Mouse (Mus musculus) T-helper 1 cell (primary cell): ENCODE data around the gene Ctdnep1.

Experiments used
- in situ Hi-C: fragments of 300-600 bp; cut with MboI, MseI; formaldehyde crosslinking; loops from one replicate; pipeline ENCODE4 v1.15.1; 2025; ENCODE audit warnings: high pct_unique_total_duplicates

Ctdnep1 gene

DNA sequence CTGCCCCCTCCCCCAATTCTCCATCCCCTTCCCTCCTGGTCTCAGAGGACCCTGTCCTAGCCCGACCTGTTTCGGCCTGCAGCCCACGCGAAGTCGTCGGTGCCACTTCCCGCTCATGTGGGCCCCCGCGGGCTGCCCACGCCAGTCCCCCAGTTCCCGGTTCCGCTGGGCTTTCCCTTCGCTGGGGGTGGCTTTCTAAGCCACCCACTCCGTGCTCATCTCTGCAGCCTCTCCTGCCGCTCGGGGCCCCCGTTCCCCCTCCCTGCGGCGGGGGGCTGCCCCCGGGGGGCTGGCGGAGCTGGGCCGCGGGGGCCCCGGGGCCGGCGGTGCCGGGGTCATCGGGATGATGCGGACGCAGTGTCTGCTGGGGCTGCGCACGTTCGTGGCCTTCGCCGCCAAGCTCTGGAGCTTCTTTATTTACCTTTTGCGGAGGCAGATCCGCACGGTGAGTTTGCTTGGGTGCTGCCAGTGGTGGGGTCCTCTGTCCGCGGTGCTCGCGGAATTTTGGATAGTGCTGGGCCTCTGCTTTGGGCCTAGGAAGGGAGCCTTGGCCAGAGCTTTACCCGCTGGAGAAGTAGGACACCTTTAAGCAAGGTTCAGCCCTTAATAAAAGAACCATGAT is at the start of gene Ctdnep1:
Gene Ctdnep1 (plus strand): TSS at position 16 of the 622 bp plus-strand sequence.
- in situ Hi-C loops: loop anchor here (10.0 kb wide), 2 partner anchors 566 to 886 kb away; partner anchors contain the start of genes Kdm6b and Per1

DNA sequence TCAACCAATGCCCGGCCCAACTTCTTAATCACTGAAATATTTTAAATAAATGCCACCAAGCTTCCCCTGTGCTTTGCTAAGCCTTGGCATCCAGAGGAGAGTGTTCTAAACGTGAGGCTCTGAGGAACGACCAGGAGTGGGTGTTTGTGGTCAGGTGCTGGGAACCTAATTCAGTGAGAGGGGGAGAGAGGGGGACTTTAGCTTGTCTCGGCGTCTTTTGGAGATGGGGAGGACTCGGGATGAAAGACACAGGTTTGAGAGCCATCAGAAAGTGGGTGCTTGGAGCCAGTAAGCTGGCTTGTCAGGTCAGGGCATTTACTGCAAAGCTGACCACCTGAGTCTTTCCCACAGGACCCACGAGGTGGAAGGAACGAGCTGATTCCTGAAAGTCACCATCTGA is 49.2 kb upstream of the Ctdnep1 start:
- in situ Hi-C loops: no loop called here

DNA sequence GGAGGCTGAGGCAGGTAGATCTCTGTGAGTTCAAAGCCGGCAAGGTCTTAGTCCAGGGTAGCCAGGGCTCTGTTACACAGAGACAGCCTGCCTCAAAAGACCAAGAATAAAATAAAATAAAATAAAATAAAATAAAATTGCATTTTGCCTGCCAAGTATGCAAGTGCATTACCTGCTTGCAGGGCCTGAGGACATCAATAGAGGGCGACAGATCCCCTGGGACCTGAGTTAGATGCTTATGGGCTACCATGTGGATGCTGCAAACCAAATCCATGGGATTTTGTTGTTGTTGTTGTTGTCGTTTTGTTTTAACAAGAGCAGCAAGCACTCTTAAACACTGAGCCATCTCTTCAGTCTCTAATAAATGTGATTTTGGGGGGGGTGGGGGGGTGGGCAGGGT is 48.7 kb upstream of the Ctdnep1 start:
- in situ Hi-C loops: no loop called here

DNA sequence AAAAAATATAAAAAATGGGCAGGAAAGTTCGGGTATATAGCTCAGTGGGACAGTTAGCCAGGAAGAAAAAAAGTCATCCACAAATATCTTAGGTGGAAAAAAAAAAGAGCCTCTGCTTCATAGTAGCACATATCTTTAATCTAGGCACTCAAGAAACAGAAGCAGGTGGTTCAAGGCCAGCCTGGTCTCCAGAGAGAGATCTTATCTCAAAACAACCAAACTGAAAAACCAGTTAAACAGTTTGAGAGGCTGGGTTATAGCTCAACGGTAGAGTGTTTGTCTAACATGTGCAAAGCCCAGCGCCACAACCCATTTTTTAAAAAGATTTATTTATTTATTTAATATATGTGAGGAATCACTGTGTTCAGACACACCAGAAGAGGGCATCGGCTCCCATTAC is 47.9 kb upstream of the Ctdnep1 start:
- in situ Hi-C loops: no loop called here

DNA sequence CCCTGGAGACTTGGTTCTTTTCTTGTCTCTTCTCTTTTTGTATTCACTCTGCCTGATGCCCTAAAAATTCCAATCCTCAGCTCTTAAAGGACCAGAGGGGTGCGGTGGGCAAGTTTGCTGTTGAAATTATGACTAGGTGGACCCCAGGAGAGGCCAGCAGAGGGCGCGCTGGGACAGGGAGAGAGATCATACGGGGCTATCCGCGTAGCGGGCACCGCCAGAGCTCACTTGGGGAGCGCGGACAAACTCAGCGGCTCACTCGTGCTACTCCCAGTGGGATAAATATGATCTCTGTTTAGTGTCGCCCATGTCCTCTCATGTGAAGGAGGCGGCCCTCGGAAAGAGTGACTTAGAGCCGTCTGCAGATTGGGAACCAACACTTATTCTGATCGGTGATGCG is 46.8 kb upstream of the Ctdnep1 start:
- in situ Hi-C loops: no loop called here

DNA sequence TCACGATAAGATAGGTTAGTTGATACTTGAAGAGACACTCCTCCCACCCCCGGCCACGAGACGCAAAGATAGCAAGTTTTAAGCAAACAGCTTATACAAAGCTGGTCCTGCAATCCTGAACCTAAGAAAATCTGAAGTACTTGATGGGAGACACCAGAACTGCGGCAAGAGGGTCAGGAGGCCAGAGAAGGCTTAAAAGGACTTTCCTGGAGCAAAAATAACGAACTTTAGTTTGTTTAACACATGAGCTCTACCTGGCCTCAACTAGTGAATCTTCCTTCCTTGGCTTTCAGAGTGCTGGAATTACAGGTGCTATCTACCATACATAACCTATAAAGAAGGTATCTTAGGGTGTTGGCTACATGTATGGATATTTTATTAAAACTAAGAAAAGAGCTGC is 46.3 kb upstream of the Ctdnep1 start:
- in situ Hi-C loops: no loop called here

DNA sequence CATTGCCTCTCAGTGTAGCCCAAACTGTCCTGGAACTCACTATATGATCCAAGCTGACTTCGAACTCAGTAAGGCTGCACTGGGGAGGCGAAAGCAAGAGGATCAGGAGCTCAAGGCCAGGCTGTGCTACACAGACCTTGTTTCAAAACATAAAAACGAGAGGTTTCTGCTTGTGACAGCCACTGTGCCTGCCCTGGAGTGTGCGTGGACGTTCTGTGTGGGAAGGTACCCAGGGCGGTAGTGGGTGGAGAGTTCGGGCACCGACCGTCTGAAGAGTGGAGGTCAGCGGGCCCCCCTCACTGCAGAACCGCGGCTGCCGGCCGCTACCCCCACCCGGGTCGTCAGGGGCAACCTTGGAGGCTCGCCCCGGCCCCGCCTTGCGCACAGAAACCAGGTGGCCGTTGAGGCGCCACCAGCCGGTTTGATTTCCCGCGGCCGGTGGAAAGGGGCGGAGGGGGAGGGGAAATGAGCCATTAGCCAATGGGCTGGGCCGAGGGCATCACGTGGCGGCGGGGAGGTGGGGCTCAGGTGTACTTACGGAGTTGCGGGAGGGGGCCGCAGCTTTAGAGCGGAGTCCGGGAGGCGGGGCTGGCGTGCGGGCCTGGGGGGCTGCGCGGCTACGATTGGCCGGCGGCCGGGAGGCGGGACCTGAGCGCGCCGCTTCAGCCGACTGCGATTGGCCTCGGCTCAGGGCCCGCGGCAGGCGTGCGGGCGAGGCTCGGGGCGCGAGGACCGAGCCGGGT is 45.6 kb upstream of the Ctdnep1 start, which contains the start of gene Ybx2:
Gene Ybx2 (plus strand): TSS at position 660 of the 743 bp plus-strand sequence.
- in situ Hi-C loops: no loop called here

DNA sequence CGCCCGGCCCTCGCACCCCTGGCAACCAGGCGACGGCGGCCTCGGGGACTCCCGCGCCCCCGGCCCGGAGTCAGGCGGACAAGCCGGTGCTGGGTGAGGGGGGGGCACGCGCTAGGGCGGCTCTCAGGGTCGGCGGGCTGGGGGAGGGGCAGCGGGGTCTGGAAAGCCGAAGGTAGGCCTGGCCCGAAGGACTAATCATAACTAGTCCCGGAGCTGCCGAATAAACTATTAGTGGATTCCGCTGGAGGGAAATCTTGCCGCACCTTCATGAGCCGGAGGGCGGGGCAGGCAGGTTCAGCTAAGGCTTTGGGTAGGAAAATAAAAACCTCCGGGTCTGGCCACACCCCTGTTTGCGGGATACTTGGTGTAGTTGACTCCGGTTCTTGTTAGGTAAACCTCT is 44.8 kb upstream of the Ctdnep1 start:
- in situ Hi-C loops: no loop called here

DNA sequence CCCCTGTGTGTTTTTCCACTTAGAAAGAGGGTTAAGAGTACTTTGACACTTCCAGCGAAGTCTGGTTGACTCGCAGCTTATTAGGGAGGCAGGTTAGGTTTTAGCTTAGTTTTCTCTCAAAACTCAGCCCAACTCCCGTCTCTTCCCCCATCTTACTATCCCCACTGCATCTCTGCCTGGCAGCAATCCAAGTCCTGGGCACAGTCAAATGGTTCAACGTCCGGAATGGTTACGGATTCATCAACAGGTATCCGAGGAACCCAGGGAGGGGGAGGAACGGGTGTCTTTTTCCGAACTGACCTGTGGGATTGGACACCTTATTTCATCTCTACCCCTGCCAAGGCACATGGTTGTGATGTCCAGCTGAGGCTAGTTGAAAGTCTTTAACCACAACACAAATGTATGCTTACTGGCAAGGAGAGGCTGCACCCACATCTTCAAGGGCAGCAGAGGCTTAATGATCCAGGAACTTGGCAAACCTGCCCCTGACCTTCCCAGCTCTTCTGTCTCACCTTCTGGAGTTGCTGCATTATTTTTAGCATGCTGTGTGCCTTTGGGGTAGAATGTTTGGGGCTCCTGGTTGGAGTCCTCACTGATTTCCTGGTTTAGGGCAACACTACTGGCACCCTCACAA is 44.1 kb upstream of the Ctdnep1 start:
- in situ Hi-C loops: no loop called here

DNA sequence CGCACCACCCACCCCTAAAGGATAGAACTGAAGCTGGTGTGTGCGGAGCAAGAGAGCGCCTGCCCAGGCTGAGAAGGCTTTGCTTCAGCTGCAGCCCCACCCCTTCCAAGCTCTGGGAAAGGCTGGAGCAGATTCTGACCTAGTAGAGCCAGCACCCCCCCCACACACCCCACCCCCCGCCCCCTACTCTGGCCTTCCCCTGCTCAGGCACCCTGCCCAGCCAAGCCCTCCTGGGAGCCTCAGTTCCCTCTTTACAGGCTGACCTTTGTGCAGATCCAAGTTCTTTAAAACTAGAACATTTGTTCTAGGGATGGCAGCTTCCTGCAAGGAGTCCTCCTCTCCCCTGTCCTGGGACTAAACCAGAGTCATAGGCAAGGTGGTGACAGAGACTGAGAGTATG is 43.6 kb upstream of the Ctdnep1 start:
- in situ Hi-C loops: no loop called here

DNA sequence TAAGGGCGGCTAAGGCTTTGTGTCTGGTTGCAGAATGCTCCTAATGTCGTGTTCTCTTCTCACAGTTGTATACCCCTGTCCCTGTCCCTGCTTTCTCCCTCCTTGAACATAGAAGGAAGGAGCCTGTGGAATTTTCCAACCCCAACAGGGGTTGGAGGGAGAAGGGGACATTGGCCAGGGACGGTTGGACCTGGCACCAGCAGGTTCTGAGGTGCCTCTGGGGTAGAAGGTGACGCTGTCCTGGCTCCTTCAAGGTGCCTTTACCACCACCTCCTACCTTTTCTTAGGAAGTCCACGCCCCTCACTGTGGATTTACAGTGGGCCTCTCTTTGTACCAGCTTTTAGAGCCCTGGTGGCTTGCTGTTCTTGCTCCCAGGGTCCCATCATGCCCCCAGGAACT is 43.1 kb upstream of the Ctdnep1 start:
- in situ Hi-C loops: no loop called here

DNA sequence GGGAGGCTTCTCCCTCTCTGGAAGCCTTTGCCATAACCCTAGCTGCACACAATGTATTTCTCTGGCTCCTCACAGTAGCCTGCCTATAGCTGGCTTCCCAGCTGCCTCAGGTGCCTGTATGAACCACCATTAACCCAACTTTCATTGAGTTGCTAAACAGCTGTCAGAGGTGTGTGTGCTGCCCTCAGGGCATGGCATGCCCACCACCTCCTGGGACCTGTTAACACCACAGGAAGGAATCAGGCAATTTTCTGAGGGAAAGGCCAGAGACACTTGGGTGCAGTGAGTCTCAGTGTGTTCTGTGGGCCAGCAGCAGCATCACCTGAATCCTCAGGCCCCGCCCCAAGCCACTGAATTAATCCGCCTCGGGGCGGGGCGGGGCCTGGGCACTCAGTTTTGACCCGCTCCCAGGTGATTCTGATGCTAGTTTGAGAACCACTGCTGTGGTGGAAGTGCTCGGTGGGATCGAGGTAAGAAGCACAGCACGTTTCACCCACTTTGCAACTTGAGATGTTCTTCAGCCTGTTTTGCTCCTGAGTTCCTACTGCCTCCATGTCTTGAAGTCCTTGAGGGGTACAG is 42.5 kb upstream of the Ctdnep1 start:
- in situ Hi-C loops: no loop called here

DNA sequence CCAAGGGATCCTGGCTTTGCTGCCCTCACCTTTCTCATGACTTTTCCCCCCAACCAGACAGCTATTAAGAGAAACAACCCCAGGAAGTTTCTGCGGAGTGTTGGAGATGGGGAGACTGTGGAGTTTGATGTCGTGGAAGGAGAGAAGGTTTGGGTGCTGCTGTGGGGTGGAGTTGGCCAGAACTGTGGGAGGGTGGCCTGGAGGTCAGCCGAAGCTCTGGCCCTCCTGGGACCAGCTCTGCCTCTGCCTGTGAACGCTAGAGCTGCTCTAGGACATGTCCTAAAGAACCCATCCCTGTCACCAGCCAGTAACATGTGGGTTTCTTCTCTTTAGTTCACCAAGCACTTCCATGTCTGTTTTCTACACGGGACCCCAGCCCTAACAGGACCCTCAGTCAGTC is 41.8 kb upstream of the Ctdnep1 start:
- in situ Hi-C loops: no loop called here

DNA sequence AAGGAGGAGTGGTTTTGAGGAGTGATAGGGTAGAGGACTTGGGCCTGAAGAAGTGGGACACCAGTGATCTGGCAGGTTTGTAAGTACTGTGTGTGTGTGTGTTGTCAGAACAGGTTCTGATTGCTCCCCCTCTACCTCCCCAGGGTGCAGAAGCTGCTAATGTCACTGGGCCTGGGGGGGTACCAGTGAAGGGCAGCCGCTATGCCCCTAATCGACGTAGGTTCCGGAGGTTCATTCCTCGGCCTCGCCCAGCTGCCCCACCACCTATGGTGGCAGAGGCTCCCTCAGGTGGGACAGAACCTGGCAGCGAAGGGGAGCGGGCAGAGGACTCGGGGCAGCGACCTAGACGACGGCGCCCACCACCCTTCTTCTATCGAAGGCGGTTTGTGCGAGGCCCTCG is 41.2 kb upstream of the Ctdnep1 start:
- in situ Hi-C loops: no loop called here

DNA sequence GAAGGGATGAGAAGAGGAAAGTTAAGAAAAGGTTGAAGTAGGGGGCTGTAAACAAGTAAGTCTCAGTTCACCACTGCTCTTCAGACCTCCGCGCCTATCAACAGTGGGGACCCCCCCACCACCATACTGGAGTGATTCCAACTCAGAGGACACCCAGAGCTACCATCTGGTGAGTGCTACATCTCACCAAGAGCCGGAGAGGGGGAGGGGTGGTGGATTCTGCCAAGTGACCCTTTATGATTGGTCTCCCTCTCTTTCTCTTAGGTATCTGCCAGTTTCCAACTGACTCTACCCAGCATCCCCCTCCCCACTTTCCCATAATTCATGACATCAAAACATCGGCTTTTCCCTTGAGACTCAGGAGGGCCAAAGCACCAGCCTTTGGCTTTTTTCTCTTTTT is 40.0 kb upstream of the Ctdnep1 start:
- in situ Hi-C loops: no loop called here

DNA sequence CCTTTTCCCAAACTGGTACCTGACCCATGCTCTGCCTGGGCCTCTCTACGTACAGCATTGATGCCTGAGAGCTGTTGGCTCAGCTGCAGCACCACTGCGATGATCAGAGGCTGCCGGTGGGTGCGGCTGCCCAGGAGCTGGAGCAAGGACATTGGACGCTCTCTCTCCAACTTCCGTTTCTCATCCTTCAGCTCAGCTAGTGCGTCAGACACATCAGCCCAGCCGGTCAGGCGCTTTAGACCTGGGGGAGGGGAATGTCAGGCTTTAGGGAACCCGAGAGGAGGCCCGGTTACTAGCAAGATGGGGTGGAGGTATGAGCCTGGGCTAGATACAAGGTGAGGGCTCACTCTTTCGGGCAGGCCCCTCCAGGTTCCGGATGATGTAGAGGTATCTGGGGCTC is 35.7 kb upstream of the Ctdnep1 start:
- in situ Hi-C loops: no loop called here

DNA sequence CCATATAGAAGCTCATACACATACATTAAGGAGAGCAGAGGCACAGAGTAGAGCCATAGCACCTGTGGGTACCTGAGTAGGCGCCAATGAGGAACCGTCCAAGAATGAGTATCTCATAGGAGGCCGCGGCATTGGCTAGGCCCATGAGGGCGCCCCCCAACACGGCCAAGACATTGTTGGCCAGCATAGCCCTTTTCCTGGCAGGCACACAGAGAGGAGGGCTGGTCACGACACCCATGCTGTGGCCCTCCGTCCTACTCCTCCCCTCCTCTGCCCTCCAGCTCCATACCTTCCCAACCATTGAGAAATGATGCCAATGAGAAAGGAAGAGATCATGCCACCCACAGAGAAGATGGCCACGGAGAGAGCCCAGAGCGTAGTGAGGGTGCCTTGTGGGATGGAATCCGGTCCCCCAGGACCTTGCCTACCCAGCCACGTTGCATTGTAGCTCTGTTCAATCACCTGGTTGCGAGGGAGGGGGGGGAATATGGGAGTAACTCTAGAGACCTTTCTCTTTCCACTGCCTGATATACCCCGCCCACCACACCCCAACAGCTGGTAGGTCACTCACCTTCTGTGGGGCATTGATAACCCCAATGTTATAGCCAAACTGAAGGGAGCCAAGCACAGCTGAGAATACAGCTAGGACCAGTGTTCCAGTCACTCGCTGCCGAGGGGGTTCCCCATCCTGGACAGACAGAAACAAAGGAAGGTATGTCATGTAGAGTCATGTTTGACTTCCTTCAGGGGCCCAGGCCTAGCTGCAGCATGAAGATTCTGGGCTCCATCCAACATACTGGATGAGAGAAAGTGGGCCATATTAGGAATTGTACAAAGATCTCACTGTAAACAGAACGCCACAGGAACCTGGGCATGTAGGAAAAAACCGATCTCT is 34.7 kb upstream of the Ctdnep1 start:
- in situ Hi-C loops: no loop called here

DNA sequence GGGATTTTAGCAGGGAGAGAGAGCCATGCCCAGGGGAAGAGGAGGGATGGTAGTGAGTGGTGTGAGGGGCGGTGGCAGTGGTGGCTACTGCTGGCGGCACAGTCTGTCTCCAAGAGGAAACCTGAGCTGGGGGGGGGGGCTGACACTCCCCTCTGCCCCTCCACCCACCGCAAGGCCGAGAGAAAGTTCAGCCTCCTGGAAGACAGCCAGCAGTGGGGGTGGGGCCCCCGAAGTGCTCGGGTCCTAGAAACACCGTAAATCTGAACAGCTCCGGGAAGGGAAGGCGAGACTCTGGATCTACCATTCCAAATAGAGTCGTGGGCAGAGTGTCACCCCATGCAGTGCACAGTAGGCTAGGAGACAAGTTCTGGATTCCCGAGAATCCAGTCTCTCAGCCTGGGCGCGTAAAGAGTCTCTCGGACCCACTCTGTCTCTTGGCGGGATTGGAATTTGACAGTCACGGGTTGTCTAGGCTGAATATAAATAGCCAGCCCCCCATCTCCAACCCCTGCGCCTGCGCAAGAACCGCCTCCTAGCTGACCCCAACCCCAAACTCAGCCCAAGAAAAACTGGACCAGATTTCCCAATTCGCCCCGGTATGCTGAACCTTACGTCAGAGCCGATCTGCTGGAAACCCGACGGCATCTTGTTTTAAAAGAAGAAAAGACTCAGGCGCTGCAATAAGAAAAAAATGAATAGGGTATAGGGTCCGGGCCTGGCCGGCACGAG is 33.5 kb upstream of the Ctdnep1 start:
- in situ Hi-C loops: no loop called here

DNA sequence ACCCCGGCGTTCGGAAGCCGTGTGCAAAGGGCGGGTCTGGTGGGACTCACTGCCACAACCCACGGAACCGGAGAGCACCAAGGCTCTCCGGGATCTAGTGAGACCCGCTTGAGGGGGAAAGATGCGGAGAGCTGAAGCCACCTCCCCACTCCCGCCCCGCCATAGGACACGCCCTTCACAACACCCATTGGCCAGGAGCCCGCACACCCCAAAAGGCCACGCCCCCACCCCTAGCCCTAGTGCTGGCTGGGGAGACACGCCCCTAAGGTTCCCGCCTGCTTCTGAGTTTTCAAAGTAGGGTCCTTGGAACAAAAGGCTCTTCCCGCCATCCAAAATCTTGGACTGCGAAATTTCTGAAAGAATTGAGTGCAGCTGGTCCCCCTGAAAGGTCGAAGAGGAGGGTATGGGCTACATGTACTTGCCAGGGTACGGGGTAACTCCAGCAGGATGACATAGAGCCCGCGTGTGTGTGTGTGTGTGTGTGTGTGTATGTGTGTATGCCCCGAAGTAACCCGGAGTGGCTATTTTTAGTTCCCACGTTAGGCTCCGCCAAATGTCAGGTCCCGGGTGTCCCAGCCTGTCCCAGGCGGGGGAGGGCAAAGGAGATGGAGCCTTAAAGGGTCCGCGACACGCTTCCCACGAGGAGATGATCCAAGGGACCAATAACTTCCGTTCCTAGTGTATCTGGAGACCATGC is 32.7 kb upstream of the Ctdnep1 start, which contains the start of gene Slc2a4:
Gene Slc2a4 (minus strand): TSS at position 123 of the 697 bp plus-strand sequence.
- in situ Hi-C loops: no loop called here

DNA sequence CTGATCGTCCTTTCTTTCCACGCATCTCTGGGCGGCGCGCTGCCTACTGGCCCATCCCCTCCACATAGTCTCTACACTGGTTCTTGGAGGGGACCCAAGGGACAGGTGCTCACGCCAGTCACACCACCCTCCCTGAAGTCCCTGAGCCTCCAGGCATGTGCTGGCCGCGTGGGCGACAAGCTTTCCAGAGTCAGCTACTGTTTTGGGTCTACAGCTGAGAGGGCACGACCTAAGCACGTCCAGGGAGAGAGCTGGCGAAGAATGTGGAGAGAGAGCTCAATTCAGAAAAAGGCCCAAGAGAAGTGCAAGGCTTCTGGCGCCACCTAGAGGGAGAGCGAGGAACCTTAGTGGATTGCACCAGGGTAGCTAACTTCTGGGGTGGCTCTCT is 32.2 kb upstream of the Ctdnep1 start:
- in situ Hi-C loops: no loop called here
